Mouse (Mus musculus): Measurements from ENCODE around the gene Nudt9.

DNA sequence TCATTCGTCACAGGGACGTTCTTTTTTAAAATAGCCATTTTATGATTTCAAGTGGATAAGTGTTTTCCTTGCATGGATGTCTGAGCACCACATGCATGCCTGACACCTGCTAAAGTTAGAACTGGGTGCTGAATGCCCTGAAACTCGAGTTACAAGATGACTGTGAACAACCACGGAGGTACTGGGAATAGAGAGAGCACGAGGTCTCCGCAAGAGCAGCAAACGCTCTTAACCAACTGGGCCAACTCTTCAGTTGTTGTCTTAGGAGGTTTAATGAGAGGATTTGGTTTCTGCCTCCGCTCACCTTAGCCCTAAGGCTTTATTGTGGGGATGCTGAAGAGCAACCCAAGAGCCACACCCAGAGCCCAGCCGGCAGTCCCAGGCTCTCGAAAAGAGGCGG lies 21.3 kb upstream of the Nudt9 start:
- TF ChIP-seq CTCF (IDR thresholded peaks at IDR 0.05; ENCODE audit: low read depth) (no peak), EP300 (optimal IDR thresholded peaks at IDR 0.05) (no peak)

All from stomach, postnatal 0 days (tissue).